ENCODE assay signal across 23 mouse cellular contexts in genomic region chr16:84966096-84966495, GRCm38 (mm10).
A peak's percentile ranks its signal among the peaks of the same experiment; 100 is the strongest.
DNase-seq lines count a peak whose midpoint lies in the region; ATAC-seq and TF ChIP-seq lines count a peak whose summit lies in the region.
"Had no signal": no experiment of that assay in that cellular context is flagged by ENCODE, and none has a peak within 500 bp of the region (broad histone marks: within the 10 kb centered on the region; RNA-seq: fewer than 3 reads in every experiment).

No protein-coding gene starts in this region.

- H3K36me3 ChIP-seq in forebrain, embryonic 12.5 days (replicated peaks): peaks cover 62% of the 10 kb centered on the region
- H3K36me3 ChIP-seq in forebrain, embryonic 16.5 days (ENCODE audit: control insufficient read depth, insufficient read depth): peaks cover 20% of the 10 kb centered on the region
- H3K36me3 ChIP-seq in hindbrain, embryonic 16.5 days (ENCODE audit: control insufficient read depth, insufficient read depth, low read length): peaks cover 16% of the 10 kb centered on the region
- H3K36me3 ChIP-seq: liver, embryonic 12.5 days had no signal

- no peaks in the 10 kb centered on the region for H3K9me3 ChIP-seq in forebrain, embryonic 12.5 days
- H3K9me3 ChIP-seq in forebrain, embryonic 16.5 days (ENCODE audit: control insufficient read depth, low read length): no peaks in the 10 kb centered on the region
- no peaks in the 10 kb centered on the region for H3K9me3 ChIP-seq in hindbrain, embryonic 16.5 days (ENCODE audit: control insufficient read depth, low read length)
- H3K9me3 ChIP-seq: embryonic facial prominence, embryonic 12.5 days; forebrain, embryonic 13.5 days; limb, embryonic 13.5 days; liver, embryonic 12.5 days had no signal

- no peak overlapping the region for H3K9ac ChIP-seq in forebrain, embryonic 12.5 days
- no peak overlapping the region for H3K9ac ChIP-seq in forebrain, embryonic 16.5 days (replicated peaks; ENCODE audit: low read depth, low read length)
- H3K9ac ChIP-seq in hindbrain, embryonic 16.5 days (ENCODE audit: low read depth, low read length): no peak overlapping the region
- H3K9ac ChIP-seq: embryonic facial prominence, embryonic 12.5 days; forebrain, embryonic 13.5 days; limb, embryonic 13.5 days; liver, embryonic 12.5 days had no signal

- no peak for DNase-seq in layer of hippocampus, adult 2 months (ENCODE audit: low spot score in 2 of 2)
- DNase-seq in layer of hippocampus, adult 18-20 months (ENCODE audit: low spot score in 2 of 2): no peak
- DNase-seq in brain, adult 2 months (ENCODE audit: low read depth, low spot score): peak; percentile 45
- DNase-seq in cerebellum, adult 18-20 months: no peak
- DNase-seq: adrenal gland, adult 8-10 months; cerebellum, adult 9-11 months; gastrocnemius, postnatal 14 days; heart, adult 18-20 months; kidney, adult 18-20 months; kidney, postnatal 10 days; lung, adult 18-20 months; lung, postnatal 10 days; thymus, postnatal 14 days had no signal

- 59% methylated on average over 13 of the region's 13 CpGs for WGBS in forebrain, embryonic 12.5 days
- WGBS in forebrain, embryonic 16.5 days: 44% methylated on average over 13 of the region's 13 CpGs
- WGBS in hindbrain, embryonic 16.5 days: 52% methylated on average over 13 of the region's 13 CpGs

- H3K4me2 ChIP-seq in forebrain, embryonic 12.5 days: no peak overlapping the region
- H3K4me2 ChIP-seq in forebrain, embryonic 16.5 days (ENCODE audit: low read length): no peak overlapping the region
- H3K4me2 ChIP-seq in hindbrain, embryonic 16.5 days (ENCODE audit: low read length): no peak overlapping the region
- H3K4me2 ChIP-seq: embryonic facial prominence, embryonic 12.5 days; forebrain, embryonic 13.5 days; limb, embryonic 13.5 days; liver, embryonic 12.5 days had no signal

- H3K4me3 ChIP-seq in forebrain, embryonic 12.5 days (replicated peaks): no peak overlapping the region
- no peak overlapping the region for H3K4me3 ChIP-seq in forebrain, embryonic 16.5 days (replicated peaks; ENCODE audit: low read length)
- H3K4me3 ChIP-seq in layer of hippocampus, adult 2 months: no peak overlapping the region
- no peak overlapping the region for H3K4me3 ChIP-seq in hindbrain, embryonic 16.5 days (ENCODE audit: low read length)
- H3K4me3 ChIP-seq: embryonic facial prominence, embryonic 12.5 days; forebrain, embryonic 13.5 days; limb, embryonic 13.5 days; liver, embryonic 12.5 days had no signal

- no peak for ATAC-seq in forebrain, embryonic 12.5 days (ENCODE audit: low FRiP score)
- no peak for ATAC-seq in forebrain, embryonic 16.5 days
- ATAC-seq in hindbrain, embryonic 16.5 days: no peak
- ATAC-seq in cerebellum, adult (ENCODE audit: insufficient number of reproducible peaks, low FRiP score, low TSS enrichment): no peak
- ATAC-seq: activated CD4-positive, CD25-positive, alpha-beta regulatory T cell, adult 4 months; forebrain, embryonic 13.5 days; inflammation-experienced regulatory T-cells, adult 6 months; liver, embryonic 12.5 days had no signal

- no peaks in the 10 kb centered on the region for H3K4me1 ChIP-seq in forebrain, embryonic 12.5 days
- peaks cover 9% of the 10 kb centered on the region; the same call in 1 of the 2 replicates for H3K4me1 ChIP-seq in forebrain, embryonic 16.5 days (replicated peaks; ENCODE audit: control insufficient read depth, insufficient read depth, low read length)
- no peaks in the 10 kb centered on the region for H3K4me1 ChIP-seq in hindbrain, embryonic 16.5 days (ENCODE audit: control insufficient read depth, insufficient read depth, low read depth, low read length)
- H3K4me1 ChIP-seq: embryonic facial prominence, embryonic 12.5 days; limb, embryonic 13.5 days; liver, embryonic 12.5 days had no signal

- 0 out of 2 replicates have a peak overlapping the region, but pooled peaks have one; percentile 33 for H3K27ac ChIP-seq in forebrain, embryonic 12.5 days
- no peak overlapping the region for H3K27ac ChIP-seq in forebrain, embryonic 16.5 days (ENCODE audit: low read length)
- H3K27ac ChIP-seq in layer of hippocampus, adult 2 months: peak overlapping the region; percentile 56
- H3K27ac ChIP-seq in hindbrain, embryonic 16.5 days (ENCODE audit: low read depth, low read length): 0 out of 2 replicates have a peak overlapping the region, but pooled peaks have one; percentile 10
- H3K27ac ChIP-seq: embryonic facial prominence, embryonic 12.5 days; forebrain, embryonic 13.5 days; limb, embryonic 13.5 days; liver, embryonic 12.5 days had no signal

- no peaks in the 10 kb centered on the region for H3K27me3 ChIP-seq in forebrain, embryonic 12.5 days
- H3K27me3 ChIP-seq in forebrain, embryonic 16.5 days (replicated peaks; ENCODE audit: control insufficient read depth, insufficient read depth, low read length): no peaks in the 10 kb centered on the region
- H3K27me3 ChIP-seq in hindbrain, embryonic 16.5 days (replicated peaks; ENCODE audit: control insufficient read depth, insufficient read depth, low read length): no peaks in the 10 kb centered on the region
- H3K27me3 ChIP-seq: embryonic facial prominence, embryonic 12.5 days; forebrain, embryonic 13.5 days; limb, embryonic 13.5 days; liver, embryonic 12.5 days had no signal

- no peak for TF ChIP-seq CTCF in layer of hippocampus, adult 2 months (conservative IDR thresholded peaks at IDR 0.05)
